In genomic region chr7:134287570-134288222, GRCm38 (mm10) we compare ENCODE assay signal across 8 mouse cellular contexts. TPM values are rescaled to one million over a fixed set of nuclear protein-coding genes. Genes with fewer than 3 reads are reported as not detected.
DNase-seq lines count a peak whose midpoint lies in the region; ATAC-seq lines count a peak whose summit lies in the region.

No protein-coding gene starts in this region.

- no peak for ATAC-seq in midbrain, embryonic 14.5 days (ENCODE audit: low FRiP score, low TSS enrichment)
- no peak for ATAC-seq in midbrain, embryonic 15.5 days (replicated peaks)
- ATAC-seq in stomach, embryonic 16.5 days (ENCODE audit: insufficient read depth, low FRiP score): peak; percentile 64; the same call in 1 of the 2 replicates

- no peak overlapping the region for H3K4me2 ChIP-seq in midbrain, embryonic 14.5 days (ENCODE audit: low read length)
- no peak overlapping the region for H3K4me2 ChIP-seq in midbrain, embryonic 15.5 days
- H3K4me2 ChIP-seq in stomach, embryonic 16.5 days (ENCODE audit: low read depth, low read length): no peak overlapping the region

- H3K36me3 ChIP-seq in midbrain, embryonic 14.5 days (ENCODE audit: control insufficient read depth, insufficient read depth, low read length): no peaks in the 10 kb centered on the region
- H3K36me3 ChIP-seq in midbrain, embryonic 15.5 days (replicated peaks): no peaks in the 10 kb centered on the region
- no peaks in the 10 kb centered on the region for H3K36me3 ChIP-seq in stomach, embryonic 16.5 days (ENCODE audit: control insufficient read depth, insufficient read depth, low read length)

- no peak overlapping the region for H3K4me3 ChIP-seq in midbrain, embryonic 14.5 days (replicated peaks; ENCODE audit: low read depth, low read length)
- no peak overlapping the region for H3K4me3 ChIP-seq in midbrain, embryonic 15.5 days
- H3K4me3 ChIP-seq in stomach, embryonic 16.5 days (replicated peaks; ENCODE audit: low read length): no peak overlapping the region

- no peak overlapping the region for H3K27ac ChIP-seq in midbrain, embryonic 14.5 days (replicated peaks; ENCODE audit: low read depth, low read length)
- H3K27ac ChIP-seq in midbrain, embryonic 15.5 days: no peak overlapping the region
- no peak overlapping the region for H3K27ac ChIP-seq in stomach, embryonic 16.5 days (ENCODE audit: low read length)

- H3K9me3 ChIP-seq in midbrain, embryonic 14.5 days (ENCODE audit: control insufficient read depth, low read length): no peaks in the 10 kb centered on the region
- H3K9me3 ChIP-seq in midbrain, embryonic 15.5 days: no peaks in the 10 kb centered on the region
- H3K9me3 ChIP-seq in stomach, embryonic 16.5 days (replicated peaks; ENCODE audit: control insufficient read depth, low read length): no peaks in the 10 kb centered on the region

- H3K27me3 ChIP-seq in midbrain, embryonic 14.5 days (ENCODE audit: control insufficient read depth, insufficient read depth, low read length): no peaks in the 10 kb centered on the region
- H3K27me3 ChIP-seq in midbrain, embryonic 15.5 days (replicated peaks): no peaks in the 10 kb centered on the region
- no peaks in the 10 kb centered on the region for H3K27me3 ChIP-seq in stomach, embryonic 16.5 days (ENCODE audit: control insufficient read depth, insufficient read depth, low read length)

- H3K4me1 ChIP-seq in midbrain, embryonic 14.5 days (ENCODE audit: control insufficient read depth, insufficient read depth, low read length): no peaks in the 10 kb centered on the region
- H3K4me1 ChIP-seq in midbrain, embryonic 15.5 days: no peaks in the 10 kb centered on the region
- no peaks in the 10 kb centered on the region; the same call in 1 of the 2 replicates for H3K4me1 ChIP-seq in stomach, embryonic 16.5 days (ENCODE audit: control insufficient read depth, insufficient read depth, low read length)

- WGBS in midbrain, embryonic 14.5 days: 91% methylated on average over 6 of the region's 6 CpGs
- WGBS in midbrain, embryonic 15.5 days: 86% methylated on average over 6 of the region's 6 CpGs
- WGBS in stomach, embryonic 16.5 days: 54% methylated on average over 6 of the region's 6 CpGs

- DNase-seq in midbrain, embryonic 14.5 days: peak; percentile 20
- DNase-seq in heart, adult 8-10 months (ENCODE audit: low spot score): peak; percentile 31
- peak; percentile 72 for DNase-seq in kidney, postnatal 14 days
- DNase-seq in ovary, postnatal 36 days (ENCODE audit: low spot score): no peak
- DNase-seq in spleen, postnatal 14 days (ENCODE audit: low spot score in 2 of 2): no peak
- no peak for DNase-seq in right cerebral cortex, postnatal 10 days (ENCODE audit: low spot score in 2 of 2)

- H3K9ac ChIP-seq in midbrain, embryonic 14.5 days (replicated peaks; ENCODE audit: low read length): no peak overlapping the region
- no peak overlapping the region for H3K9ac ChIP-seq in midbrain, embryonic 15.5 days
- no peak overlapping the region for H3K9ac ChIP-seq in stomach, embryonic 16.5 days (ENCODE audit: low read length)

RNA-seq across cellular contexts. Expression of gene Adam12, which starts 55.8 kb away (rescaled TPM):
- 0.76 and 3.4 TPM in 2 replicates for polyA plus RNA-seq in midbrain, embryonic 14.5 days (2014; fragmentation: Nextera tagmentation; extraction: Ambion mirVana)
- polyA plus RNA-seq in midbrain, embryonic 15.5 days (2015; fragmentation: Nextera tagmentation; extraction: Ambion mirVana): 2.8 and 5.4 TPM in 2 replicates
- under 1 TPM; 0.31 to 0.37 (median 0.34) TPM for total RNA-seq in heart, adult 8-10 months (2022)
- 3.6 and 4.4 TPM in 2 replicates for polyA plus RNA-seq in stomach, embryonic 16.5 days (2015; fragmentation: Nextera tagmentation; extraction: Ambion mirVana)

Comparison
In these comparisons a context has a peak if more than half of its experiments do, and no peak if none do; other contexts are left out.
1. DNase-seq: peak in midbrain, embryonic 14.5 days (single experiment), heart, adult 8-10 months (single experiment) and kidney, postnatal 14 days (single experiment); none in ovary, postnatal 36 days (single experiment), spleen, postnatal 14 days (0 of 2) and right cerebral cortex, postnatal 10 days (0 of 2).